Mouse (Mus musculus) forebrain, embryonic 16.5 days (tissue): Measurements from ENCODE around the gene Gm32742. TPM values are rescaled to one million over a fixed set of nuclear protein-coding genes. Genes with fewer than 3 reads are reported as not detected.
"Not testable (repeated sequence)": the region's sequence is repeated elsewhere in the genome, so short reads cannot be mapped to it uniquely, and the experiment has no call there.

Source experiments
- ATAC-seq: fragments of 200-750 bp; cut with Nextera tagmentation; 2 replicates; pipeline ENCODE4 v1.8.0; 2017; ENCODE audit warnings: mild to moderate bottlenecking, moderate library complexity
- H3K27ac ChIP-seq: fragments of 300-500 bp; sonication (generic); 2 replicates; pipeline ENCODE4 v1.5.1; 2014; ENCODE audit warnings: low read length, control low read depth
- H3K27me3 ChIP-seq: fragments of 300-500 bp; sonication (generic); replicated peaks from 2 replicates; pipeline ENCODE4 v1.6.1; 2014; ENCODE audit warnings: low read length; ENCODE audit not compliant: control insufficient read depth, insufficient read depth
- H3K36me3 ChIP-seq: fragments of 300-500 bp; sonication (generic); 2 replicates; pipeline ENCODE4 v1.6.1; 2014; ENCODE audit not compliant: control insufficient read depth, insufficient read depth
- H3K4me1 ChIP-seq: fragments of 300-500 bp; sonication (generic); replicated peaks from 2 replicates; pipeline ENCODE4 v1.6.1; 2014; ENCODE audit warnings: low read length; ENCODE audit not compliant: control insufficient read depth, insufficient read depth
- H3K4me2 ChIP-seq: fragments of 300-500 bp; sonication (generic); 2 replicates; pipeline ENCODE4 v1.6.1; 2014; ENCODE audit warnings: mild to moderate bottlenecking, low read length, control low read depth
- H3K4me3 ChIP-seq: fragments of 300-500 bp; sonication (generic); replicated peaks from 2 replicates; pipeline ENCODE4 v1.5.1; 2014; ENCODE audit warnings: mild to moderate bottlenecking, low read length, control low read depth
- H3K9ac ChIP-seq: fragments of 300-500 bp; sonication (generic); replicated peaks from 2 replicates; pipeline ENCODE4 v1.6.1; 2014; ENCODE audit warnings: low read depth, low read length, control low read depth
- H3K9me3 ChIP-seq: fragments of 300-500 bp; sonication (generic); 2 replicates; pipeline ENCODE4 v1.6.1; 2016; ENCODE audit warnings: low read length; ENCODE audit not compliant: control insufficient read depth
- WGBS: fragments of 180-500 bp; shearing (Covaris S2); extraction: QIAGEN DNeasy Blood & Tissue Kit; methylation state at CpG from one replicate; pipeline ENCODE4 v1.1.7; 2014; 5-methylcytosine and 5-hydroxymethylcytosine counted together
- polyA plus RNA-seq: library from polyadenylated mRNA; unstranded; fragments of >200 nt; fragmentation: Nextera tagmentation; extraction: Ambion mirVana; gene quantifications from 2 replicates; pipeline ENCODE4 v1.2.1, GENCODE M21; 2015

Gene Gm32742
- polyA plus RNA-seq, 1 experiment from 2014 or later: 0.03 TPM

- H3K4me2 ChIP-seq: no peak overlapping the region
- H3K27ac ChIP-seq: no peak overlapping the region
- ATAC-seq: no peak
- no peaks in the 10 kb centered on the region for H3K9me3 ChIP-seq
- peaks cover 5% of the 10 kb centered on the region; the same call in 1 of the 2 replicates for H3K27me3 ChIP-seq
- no peaks in the 10 kb centered on the region for H3K4me1 ChIP-seq
- no peak overlapping the region for H3K4me3 ChIP-seq
- WGBS: 84% methylated on average over 5 of the region's 5 CpGs
- H3K9ac ChIP-seq: no peak overlapping the region
- no peaks in the 10 kb centered on the region for H3K36me3 ChIP-seq
Observed at GRCm38 (mm10) chr9:51163989-51164388, 1.3 kb downstream of the Gm32742 start.

DNA sequence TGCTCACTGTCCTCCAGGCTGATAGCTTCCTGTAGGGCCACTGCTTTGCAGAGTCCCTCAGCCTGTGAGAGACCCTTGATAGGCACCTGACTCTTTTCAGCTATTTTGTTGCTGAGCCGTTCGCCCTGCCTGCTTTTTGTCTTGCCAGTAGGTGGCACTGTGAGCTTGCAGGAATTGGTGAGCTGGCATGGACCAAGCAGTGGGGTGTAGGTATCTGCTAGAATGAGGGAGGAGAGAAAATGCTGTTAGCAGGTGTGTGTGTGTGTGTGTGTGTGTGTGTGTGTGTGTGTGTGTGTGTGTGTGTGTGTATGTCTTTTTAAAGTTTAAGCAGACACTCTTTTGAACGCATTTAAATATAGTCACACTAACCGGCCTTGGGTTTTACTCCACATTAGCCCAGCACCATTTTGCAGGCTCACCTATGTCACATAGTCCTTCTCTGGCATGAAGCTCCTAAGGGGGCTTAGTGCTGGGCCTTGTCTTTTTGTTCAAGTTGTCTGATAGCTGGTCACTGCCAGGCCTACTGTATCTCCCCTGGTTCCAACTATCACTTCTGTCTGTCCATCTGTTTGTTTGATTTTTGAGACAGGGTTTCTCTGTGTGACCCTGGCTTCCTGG lies 3.4 kb downstream of the Gm32742 start:
- H3K4me1 ChIP-seq: no peaks in the 10 kb centered on the region
- H3K36me3 ChIP-seq: no peaks in the 10 kb centered on the region
- no peak overlapping the region for H3K4me3 ChIP-seq
- 23% methylated on average over 4 of the region's 4 CpGs for WGBS
- peak; percentile 92 for ATAC-seq
- no peak overlapping the region for H3K9ac ChIP-seq
- no peak overlapping the region for H3K27ac ChIP-seq
- peaks cover 5% of the 10 kb centered on the region; the same call in 1 of the 2 replicates for H3K27me3 ChIP-seq
- no peak overlapping the region for H3K4me2 ChIP-seq
- no peaks in the 10 kb centered on the region for H3K9me3 ChIP-seq

GRCm38 (mm10) chr9:51152079-51152752 lies 13.1 kb downstream of the Gm32742 start:
- Histone ChIP-seq H3K4me1 (no peaks in the 10 kb centered on the region), H3K4me3 (no peak overlapping the region), H3K4me2 (no peak overlapping the region), H3K27ac (no peak overlapping the region), H3K27me3 (no peaks in the 10 kb centered on the region), H3K9ac (no peak overlapping the region), H3K36me3 (no peaks in the 10 kb centered on the region), H3K9me3 (no peaks in the 10 kb centered on the region)
- peak; percentile 75 for ATAC-seq
- 19% methylated on average over 12 of the region's 13 CpGs for WGBS

GRCm38 (mm10) chr9:51147294-51147693 lies 18.0 kb downstream of the Gm32742 start:
- Histone ChIP-seq H3K27ac (no peak overlapping the region), H3K9ac (no peak overlapping the region), H3K4me1 (peaks cover 5% of the 10 kb centered on the region; the same call in 1 of the 2 replicates), H3K4me3 (no peak overlapping the region), H3K9me3 (no peaks in the 10 kb centered on the region), H3K4me2 (no peak overlapping the region), H3K27me3 (no peaks in the 10 kb centered on the region), H3K36me3 (no peaks in the 10 kb centered on the region)
- 87% methylated on average over 5 of the region's 5 CpGs for whole genome bisulfite sequencing
- no peak for ATAC-seq

GRCm38 (mm10) chr9:51146496-51146895 lies 18.8 kb downstream of the Gm32742 start:
- H3K9ac ChIP-seq: no peak overlapping the region
- no peaks in the 10 kb centered on the region for H3K36me3 ChIP-seq
- ATAC-seq: no peak
- H3K27me3 ChIP-seq: no peaks in the 10 kb centered on the region
- no peak overlapping the region for H3K4me2 ChIP-seq
- H3K4me3 ChIP-seq: no peak overlapping the region
- no peak overlapping the region for H3K27ac ChIP-seq
- H3K9me3 ChIP-seq: no peaks in the 10 kb centered on the region
- WGBS: 57% methylated on average over 4 of the region's 4 CpGs
- peaks cover 5% of the 10 kb centered on the region; the same call in 1 of the 2 replicates for H3K4me1 ChIP-seq

- Histone ChIP-seq H3K4me1 (peaks cover 5% of the 10 kb centered on the region; the same call in 1 of the 2 replicates), H3K9ac (no peak overlapping the region), H3K9me3 (no peaks in the 10 kb centered on the region), H3K27ac (no peak overlapping the region), H3K4me2 (no peak overlapping the region), H3K27me3 (no peaks in the 10 kb centered on the region), H3K36me3 (no peaks in the 10 kb centered on the region), H3K4me3 (no peak overlapping the region)
- WGBS: 77% methylated on average over 6 of the region's 6 CpGs
- ATAC-seq: no peak
Observed at GRCm38 (mm10) chr9:51144218-51144617, 21.1 kb downstream of the Gm32742 start.

GRCm38 (mm10) chr9:51143437-51143836 lies 21.9 kb downstream of the Gm32742 start:
- Histone ChIP-seq H3K4me1 (peaks cover 5% of the 10 kb centered on the region; the same call in 1 of the 2 replicates), H3K9ac (no peak overlapping the region), H3K9me3 (no peaks in the 10 kb centered on the region), H3K27me3 (no peaks in the 10 kb centered on the region), H3K36me3 (no peaks in the 10 kb centered on the region), H3K4me2 (no peak overlapping the region), H3K27ac (no peak overlapping the region), H3K4me3 (no peak overlapping the region)
- no peak for ATAC-seq
- 95% methylated on average over 1 of the region's 1 CpGs for whole genome bisulfite sequencing

- Histone ChIP-seq H3K27ac (no peak overlapping the region), H3K27me3 (no peaks in the 10 kb centered on the region), H3K4me2 (no peak overlapping the region), H3K36me3 (no peaks in the 10 kb centered on the region), H3K4me1 (no peaks in the 10 kb centered on the region), H3K4me3 (no peak overlapping the region), H3K9ac (no peak overlapping the region), H3K9me3 (no peaks in the 10 kb centered on the region)
- WGBS: 75% methylated on average over 3 of the region's 3 CpGs
- no peak for ATAC-seq
Observed at GRCm38 (mm10) chr9:51140711-51141110, 24.6 kb downstream of the Gm32742 start.

DNA sequence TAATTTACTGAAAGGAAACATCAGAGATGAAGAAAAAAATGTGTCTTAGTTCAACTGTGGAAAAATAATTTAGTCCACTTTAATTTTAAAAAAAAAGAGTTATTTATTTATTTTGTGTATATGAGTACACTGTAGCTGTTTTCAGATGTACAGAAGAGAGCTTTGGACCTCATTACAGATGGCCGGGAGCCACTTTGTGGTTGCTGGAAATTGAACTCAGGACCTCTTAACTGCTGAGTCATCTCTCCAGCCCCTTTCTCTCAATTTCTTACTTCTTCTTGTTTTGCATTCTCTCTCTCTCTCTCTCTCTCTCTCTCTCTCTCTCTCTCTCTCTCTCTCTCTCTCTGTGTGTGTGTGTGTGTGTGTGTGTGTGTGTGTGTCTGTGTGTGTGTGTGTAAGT lies 25.9 kb downstream of the Gm32742 start:
- not testable (repeated sequence) for H3K36me3 ChIP-seq, H3K9ac ChIP-seq, H3K27me3 ChIP-seq, H3K4me2 ChIP-seq, ATAC-seq, H3K4me1 ChIP-seq, H3K4me3 ChIP-seq, H3K9me3 ChIP-seq, H3K27ac ChIP-seq
- WGBS: 70% methylated on average over 1 of the region's 1 CpGs
